8 mouse cellular contexts compared by ENCODE assay signal in genomic region chr11:77629476-77629875, GRCm38 (mm10). TPM values are rescaled to one million over a fixed set of nuclear protein-coding genes. Genes with fewer than 3 reads are reported as not detected.
A peak's percentile ranks its signal among the peaks of the same experiment; 100 is the strongest.
DNase-seq lines count a peak whose midpoint lies in the region; ATAC-seq lines count a peak whose summit lies in the region.

No protein-coding gene starts in this region.

- no peak overlapping the region for H3K4me3 ChIP-seq in heart, embryonic 10.5 days
- no peak overlapping the region for H3K4me3 ChIP-seq in liver, embryonic 16.5 days (ENCODE audit: low read depth, low read length)

- H3K4me1 ChIP-seq in heart, embryonic 10.5 days = peaks cover 26% of the 10 kb centered on the region
- H3K4me1 ChIP-seq in liver, embryonic 16.5 days (ENCODE audit: control insufficient read depth, low read depth, low read length) = peaks cover 34% of the 10 kb centered on the region

- no peaks in the 10 kb centered on the region for H3K36me3 ChIP-seq in heart, embryonic 10.5 days
- H3K36me3 ChIP-seq in liver, embryonic 16.5 days (ENCODE audit: control insufficient read depth, insufficient read depth) = no peaks in the 10 kb centered on the region

- no peaks in the 10 kb centered on the region for H3K9me3 ChIP-seq in heart, embryonic 10.5 days
- H3K9me3 ChIP-seq in liver, embryonic 16.5 days (replicated peaks; ENCODE audit: control insufficient read depth, low read length) = no peaks in the 10 kb centered on the region

- 0 out of 2 replicates have a peak overlapping the region, but pooled peaks have one; percentile 32 for H3K27ac ChIP-seq in heart, embryonic 10.5 days
- no peak overlapping the region for H3K27ac ChIP-seq in liver, embryonic 16.5 days (ENCODE audit: low read length)

- DNase-seq in heart, embryonic 10.5 days (ENCODE audit: low spot score) = no peak
- no peak for DNase-seq in heart, adult 11 months
- peak; percentile 64 for DNase-seq in A20 (ENCODE audit: low read depth, low spot score)
- DNase-seq in brain, embryonic 18.5 days (ENCODE audit: low read depth, low spot score) = peak; percentile 34
- DNase-seq in gastrocnemius, postnatal 36 days = no peak
- DNase-seq in right cerebral cortex, postnatal 14 days = no peak
- DNase-seq in cerebellum, adult 11-12 months = no peak

- intact Hi-C loops in gastrocnemius, postnatal 36 days (cut with DNase I) = loop anchor here (5.0 to 10.0 kb wide), 3 partner anchors 117 to 525 kb away; partner anchors contain the start of gene Git1

- no peak overlapping the region for H3K9ac ChIP-seq in liver, embryonic 16.5 days (ENCODE audit: low read depth, low read length)

- H3K27me3 ChIP-seq in heart, embryonic 10.5 days (ENCODE audit: insufficient read depth, poor library complexity, severe bottlenecking) = no peaks in the 10 kb centered on the region
- peaks cover 4% of the 10 kb centered on the region for H3K27me3 ChIP-seq in liver, embryonic 16.5 days (ENCODE audit: control insufficient read depth, insufficient read depth, low read depth, low read length)

- ATAC-seq in liver, embryonic 16.5 days (ENCODE audit: low read depth) = peak; percentile 58

- 0% methylated on average over 1 of the region's 1 CpGs for WGBS in heart, embryonic 10.5 days
- 0% methylated on average over 1 of the region's 1 CpGs for WGBS in liver, embryonic 16.5 days (ENCODE audit: insufficient replicate concordance)

- no peak overlapping the region for H3K4me2 ChIP-seq in liver, embryonic 16.5 days (ENCODE audit: low read depth, low read length)

RNA-seq across cellular contexts. Expression of gene Taok1, which starts 21.9 kb away (rescaled TPM):
- polyA plus RNA-seq in heart, embryonic 10.5 days (2016; fragmentation: Nextera tagmentation; extraction: Ambion mirVana) = 10.9 and 12.8 TPM in 2 replicates
- polyA plus RNA-seq in liver, embryonic 16.5 days (2015; fragmentation: Nextera tagmentation; extraction: Ambion mirVana) = 3.6 TPM in 2 replicates
- total RNA-seq in gastrocnemius, postnatal 36 days (2021) = 10 to 100 TPM; 33.7 to 36.4 TPM

RNA-seq across cellular contexts. Expression of gene Nufip2, which starts 56.5 kb away (rescaled TPM):
- polyA plus RNA-seq in heart, embryonic 10.5 days (2016; fragmentation: Nextera tagmentation; extraction: Ambion mirVana) = 3.9 TPM in 2 replicates
- polyA plus RNA-seq in liver, embryonic 16.5 days (2015; fragmentation: Nextera tagmentation; extraction: Ambion mirVana) = 1.4 TPM in 2 replicates
- 10 to 100 TPM; 31.2 to 35.4 TPM for total RNA-seq in gastrocnemius, postnatal 36 days (2021)

Comparison
In these comparisons a context has a peak if more than half of its experiments do, and no peak if none do; other contexts are left out.
1. DNase-seq: peak in A20 (single experiment) and brain, embryonic 18.5 days (single experiment); none in heart, embryonic 10.5 days (single experiment), heart, adult 11 months (single experiment), gastrocnemius, postnatal 36 days (0 of 2), right cerebral cortex, postnatal 14 days (single experiment) and cerebellum, adult 11-12 months (single experiment).